Comparison of ENCODE assay signal across 7 mouse cellular contexts in genomic region chrX:100776494-100776893, GRCm38 (mm10). TPM values are rescaled to one million over a fixed set of nuclear protein-coding genes. Genes with fewer than 3 reads are reported as not detected.
A peak's percentile ranks its signal among the peaks of the same experiment; 100 is the strongest.
DNase-seq lines count a peak whose midpoint lies in the region; ATAC-seq and TF ChIP-seq lines count a peak whose summit lies in the region.

No protein-coding gene starts in this region.

- H3K4me1 ChIP-seq in ES-Bruce4 (ENCODE audit: control insufficient read depth, insufficient read depth, low read length), result peaks cover 3% of the 10 kb centered on the region
- no peaks in the 10 kb centered on the region for H3K4me1 ChIP-seq in embryonic facial prominence, embryonic 11.5 days (ENCODE audit: control insufficient read depth, insufficient read depth, low read length)
- peaks cover 10% of the 10 kb centered on the region; the same call in 1 of the 2 replicates for H3K4me1 ChIP-seq in heart, embryonic 15.5 days (replicated peaks)
- 0 out of 2 replicates have a peak, but pooled peaks cover 3% of the 10 kb centered on the region for H3K4me1 ChIP-seq in lung, embryonic 16.5 days (replicated peaks; ENCODE audit: control insufficient read depth, insufficient read depth, low read length)

- WGBS in embryonic facial prominence, embryonic 11.5 days, result 14% methylated on average over 9 of the region's 9 CpGs
- 14% methylated on average over 9 of the region's 9 CpGs for WGBS in heart, embryonic 15.5 days
- whole genome bisulfite sequencing in lung, embryonic 16.5 days, result 13% methylated on average over 9 of the region's 9 CpGs

- no peaks in the 10 kb centered on the region for H3K36me3 ChIP-seq in ES-Bruce4 (ENCODE audit: control insufficient read depth, insufficient read depth, low read length, poor library complexity, severe bottlenecking)
- H3K36me3 ChIP-seq in embryonic facial prominence, embryonic 11.5 days (replicated peaks; ENCODE audit: control insufficient read depth, insufficient read depth, low read depth, low read length), result no peaks in the 10 kb centered on the region
- no peaks in the 10 kb centered on the region for H3K36me3 ChIP-seq in heart, embryonic 15.5 days
- no peaks in the 10 kb centered on the region for H3K36me3 ChIP-seq in lung, embryonic 16.5 days (ENCODE audit: control insufficient read depth, insufficient read depth, low read length)

- no peak overlapping the region for H3K9ac ChIP-seq in ES-Bruce4 (ENCODE audit: low read depth, poor library complexity, severe bottlenecking)
- no peak overlapping the region for H3K9ac ChIP-seq in embryonic facial prominence, embryonic 11.5 days (replicated peaks; ENCODE audit: low read length)
- 0 out of 2 replicates have a peak overlapping the region, but pooled peaks have one; percentile 64 for H3K9ac ChIP-seq in heart, embryonic 15.5 days
- no peak overlapping the region for H3K9ac ChIP-seq in lung, embryonic 16.5 days (ENCODE audit: low read length)

- peak; percentile 21; the same call in 1 of the 2 replicates for ATAC-seq in embryonic facial prominence, embryonic 11.5 days (replicated peaks; ENCODE audit: insufficient number of reproducible peaks, low FRiP score, low TSS enrichment, low read depth)
- peak; percentile 20 for ATAC-seq in heart, embryonic 15.5 days (replicated peaks; ENCODE audit: insufficient number of reproducible peaks, insufficient read depth, low FRiP score, low read depth)
- ATAC-seq in lung, embryonic 16.5 days (ENCODE audit: low read depth), result peak; percentile 44

- TF ChIP-seq CTCF in ES-Bruce4 (IDR thresholded peaks at IDR 0.05; ENCODE audit: low read depth, low read length), result no peak

- DNase-seq in adrenal gland, adult 8-10 months, result peak; percentile 28
- peak; percentile 70 for DNase-seq in embryonic facial prominence, embryonic 11.5 days (ENCODE audit: low spot score)
- peak; percentile 68 for DNase-seq in kidney, postnatal 14 days
- DNase-seq in retina, postnatal 1 day, result peak; percentile 80

- no peaks in the 10 kb centered on the region for H3K27me3 ChIP-seq in ES-Bruce4 (ENCODE audit: control insufficient read depth, insufficient read depth, low read length, poor library complexity, severe bottlenecking)
- H3K27me3 ChIP-seq in embryonic facial prominence, embryonic 11.5 days (ENCODE audit: control insufficient read depth, insufficient read depth, low read length), result no peaks in the 10 kb centered on the region
- no peaks in the 10 kb centered on the region for H3K27me3 ChIP-seq in heart, embryonic 15.5 days
- no peaks in the 10 kb centered on the region for H3K27me3 ChIP-seq in lung, embryonic 16.5 days (ENCODE audit: control insufficient read depth, insufficient read depth, low read depth, low read length)

- H3K4me2 ChIP-seq in embryonic facial prominence, embryonic 11.5 days (ENCODE audit: low read depth, low read length), result peak overlapping the region; percentile 49; the same call in 1 of the 2 replicates
- peak overlapping the region; percentile 65 for H3K4me2 ChIP-seq in heart, embryonic 15.5 days
- peak overlapping the region; percentile 61 for H3K4me2 ChIP-seq in lung, embryonic 16.5 days (ENCODE audit: low read depth, low read length)

- no peak for TF ChIP-seq POLR2A in ES-Bruce4 (IDR thresholded peaks at IDR 0.05; ENCODE audit: insufficient read depth, low read length)

- H3K9me3 ChIP-seq in ES-Bruce4 (replicated peaks; ENCODE audit: control insufficient read depth, insufficient read depth, low read length, poor library complexity, severe bottlenecking), result no peaks in the 10 kb centered on the region
- no peaks in the 10 kb centered on the region for H3K9me3 ChIP-seq in embryonic facial prominence, embryonic 11.5 days (replicated peaks; ENCODE audit: control insufficient read depth, low read length)
- H3K9me3 ChIP-seq in heart, embryonic 15.5 days (replicated peaks), result no peaks in the 10 kb centered on the region
- H3K9me3 ChIP-seq in lung, embryonic 16.5 days (ENCODE audit: control insufficient read depth, low read length), result no peaks in the 10 kb centered on the region

- H3K27ac ChIP-seq in ES-Bruce4 (ENCODE audit: insufficient read depth, low read length), result peak overlapping the region; percentile 20; the same call in 1 of the 2 replicates
- H3K27ac ChIP-seq in embryonic facial prominence, embryonic 11.5 days (replicated peaks; ENCODE audit: low read depth, low read length), result no peak overlapping the region
- peak overlapping the region; percentile 83 for H3K27ac ChIP-seq in heart, embryonic 15.5 days
- peak overlapping the region; percentile 73; the same call in 1 of the 2 replicates for H3K27ac ChIP-seq in lung, embryonic 16.5 days (ENCODE audit: low read length)

- no peak overlapping the region for H3K4me3 ChIP-seq in ES-Bruce4 (ENCODE audit: low read depth, low read length)
- peak overlapping the region; percentile 58; the same call in 1 of the 2 replicates for H3K4me3 ChIP-seq in embryonic facial prominence, embryonic 11.5 days (ENCODE audit: low read depth, low read length)
- H3K4me3 ChIP-seq in heart, embryonic 15.5 days, result peak overlapping the region; percentile 63
- peak overlapping the region; percentile 61 for H3K4me3 ChIP-seq in lung, embryonic 16.5 days (ENCODE audit: low read length)

- TF ChIP-seq EP300 in ES-Bruce4 (IDR thresholded peaks at IDR 0.05; ENCODE audit: insufficient read depth, low read depth, low read length), result no peak

RNA-seq across cellular contexts. Expression of gene Dlg3, which starts 9.0 kb away (rescaled TPM):
- 33.8 and 40.3 TPM in 2 replicates for polyA plus RNA-seq in ES-Bruce4 (2011; ENCODE audit: insufficient read depth, insufficient read length, low read depth, missing spikeins)
- 10 to 100 TPM; 41.6 to 82.2 (median 57.2) TPM for total RNA-seq in adrenal gland, adult 8-10 months (2022)
- 4.8 and 10.9 TPM in 2 replicates for polyA plus RNA-seq in embryonic facial prominence, embryonic 11.5 days (2014; fragmentation: Nextera tagmentation; extraction: Ambion mirVana)
- 1.0 and 1.3 TPM in 2 replicates for polyA plus RNA-seq in heart, embryonic 15.5 days (2015; fragmentation: Nextera tagmentation; extraction: Ambion mirVana)
- 6.7 and 6.9 TPM in 2 replicates for polyA plus RNA-seq in lung, embryonic 16.5 days (2015; fragmentation: Nextera tagmentation; extraction: Ambion mirVana)

RNA-seq across cellular contexts. Expression of gene Gdpd2, which starts 46.8 kb away (rescaled TPM):
- not detected in 2 replicates for polyA plus RNA-seq in ES-Bruce4 (2011; ENCODE audit: insufficient read depth, insufficient read length, low read depth, missing spikeins)
- total RNA-seq in adrenal gland, adult 8-10 months (2022), result under 1 TPM in 2 of 4 experiments, not detected in 2; 0.15 to 0.24 TPM
- 3.3 and 4.3 TPM in 2 replicates for polyA plus RNA-seq in embryonic facial prominence, embryonic 11.5 days (2014; fragmentation: Nextera tagmentation; extraction: Ambion mirVana)
- polyA plus RNA-seq in heart, embryonic 15.5 days (2015; fragmentation: Nextera tagmentation; extraction: Ambion mirVana), result 1.0 and 1.4 TPM in 2 replicates
- 0.49 and 1.2 TPM in 2 replicates for polyA plus RNA-seq in lung, embryonic 16.5 days (2015; fragmentation: Nextera tagmentation; extraction: Ambion mirVana)

Comparison
In these comparisons a context has a peak if more than half of its experiments do, and no peak if none do; other contexts are left out.
1. DNase-seq: peak in every context shown above with its lines; median percentile 80 in retina, postnatal 1 day; 70 in embryonic facial prominence, embryonic 11.5 days; 68 in kidney, postnatal 14 days; 28 in adrenal gland, adult 8-10 months.